Mouse (Mus musculus) kidney, adult 2 months (tissue): ENCODE measurements around the gene Hoxc6. TPM values are rescaled to one million over a fixed set of nuclear protein-coding genes. Genes with fewer than 3 reads are reported as not detected.
A peak's percentile ranks its signal among the peaks of the same experiment; 100 is the strongest.

Experiments used
- DNase-seq: peaks from one replicate; pipeline ENCODE4 v3.0.0; 2021
- H3K27ac ChIP-seq: fragments of 200-500 bp; 2 replicates; pipeline ENCODE4 v1.5.1; 2012; ENCODE audit warnings: low read depth, low read length, control low read depth, inconsistent platforms; ENCODE audit not compliant: insufficient read depth
- H3K27me3 ChIP-seq: fragments of 200-500 bp; replicated peaks from 2 replicates; pipeline ENCODE4 v1.6.1; 2012; ENCODE audit warnings: mild to moderate bottlenecking, moderate library complexity, low read length, inconsistent platforms; ENCODE audit not compliant: control insufficient read depth, insufficient read depth
- H3K36me3 ChIP-seq: fragments of 200-500 bp; 2 replicates; pipeline ENCODE4 v1.6.1; 2012; ENCODE audit warnings: mild to moderate bottlenecking, moderate library complexity, low read length, inconsistent platforms; ENCODE audit not compliant: control insufficient read depth, insufficient read depth
- H3K4me1 ChIP-seq: fragments of 200-500 bp; 2 replicates; pipeline ENCODE4 v1.6.1; 2011; ENCODE audit warnings: low read length; ENCODE audit not compliant: control insufficient read depth, insufficient read depth
- H3K4me3 ChIP-seq: fragments of 200-500 bp; 2 replicates; pipeline ENCODE4 v1.5.1; 2011; ENCODE audit warnings: mild to moderate bottlenecking, low read depth, low read length, control low read depth; ENCODE audit not compliant: insufficient read depth
- CTCF ChIP-seq: fragments of 200-500 bp; conservative IDR thresholded peaks from 2 replicates; pipeline ENCODE4 v1.5.1; 2011; ENCODE audit warnings: low read depth, mild to moderate bottlenecking, control low read depth, low read length, moderate library complexity, mixed read lengths; ENCODE audit not compliant: insufficient read depth, insufficient read length
- POLR2A ChIP-seq: fragments of 200-500 bp; IDR thresholded peaks from one replicate; pipeline ENCODE4 v1.6.1; 2011; ENCODE audit warnings: low read depth, low read length, control low read depth
- WGBS: fragments of 180-500 bp; shearing (Covaris S2); methylation state at CpG from one replicate; pipeline ENCODE4 v1.1.7; 2018; 5-methylcytosine and 5-hydroxymethylcytosine counted together
- polyA plus RNA-seq: library from polyadenylated mRNA; depleted of rRNA; stranded (reverse); fragments of >200 nt; gene quantifications from 2 replicates; pipeline ENCODE4 v1.2.3, GENCODE M21; 2012

Hoxc6 gene
- polyA plus RNA-seq, 1 experiment, result 25.4 TPM

GRCm38 (mm10) chr15:103037579-103037978 is 39.5 kb downstream of the Hoxc6 start:
- DNase-seq, result no peak
- peaks cover 5% of the 10 kb centered on the region; the same call in 1 of the 2 replicates for H3K4me1 ChIP-seq
- H3K4me3 ChIP-seq, result no peak overlapping the region
- no peaks in the 10 kb centered on the region for H3K36me3 ChIP-seq
- H3K27ac ChIP-seq, result no peak overlapping the region
- 83% methylated on average over 1 of the region's 1 CpGs for WGBS
- H3K27me3 ChIP-seq, result no peaks in the 10 kb centered on the region
- TF ChIP-seq CTCF, result no peak
- no peak for TF ChIP-seq POLR2A

DNA sequence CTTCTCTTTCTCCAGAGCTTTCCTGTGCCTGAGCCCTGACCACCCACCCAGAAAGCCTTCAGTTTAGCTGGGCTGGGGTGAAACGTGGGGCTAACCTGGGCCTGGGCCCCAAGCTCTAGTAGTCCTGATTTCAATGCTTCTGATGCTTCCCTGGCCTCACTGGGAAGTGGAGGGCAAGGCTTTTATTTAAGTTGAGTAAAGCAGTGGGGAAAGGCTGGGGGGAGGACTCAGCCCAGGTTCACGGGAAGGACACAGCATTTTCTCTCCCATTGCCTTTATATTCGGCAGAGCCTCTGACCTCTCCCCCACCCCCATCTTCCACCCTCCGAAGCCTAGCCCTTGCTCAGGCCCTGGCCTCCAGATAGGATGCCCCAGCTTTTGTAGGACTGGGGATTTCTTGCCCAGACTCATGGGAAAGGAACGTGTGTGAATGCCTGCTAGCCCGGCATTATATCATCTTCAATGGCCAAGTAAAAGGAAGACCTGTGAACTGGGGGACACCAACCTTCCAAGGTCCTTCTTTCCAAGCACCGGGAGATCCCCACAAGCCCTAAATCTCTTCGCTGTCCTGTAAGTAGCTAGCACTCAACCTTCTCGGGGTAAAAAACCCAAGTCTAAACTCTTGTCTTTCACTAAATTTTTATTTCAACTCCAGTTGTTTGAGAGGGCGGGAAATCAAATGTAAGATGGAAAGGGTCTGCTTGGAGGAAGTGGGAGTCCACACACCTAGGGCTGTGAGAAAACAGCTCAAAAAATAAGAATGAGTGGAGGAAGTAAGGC is 40.8 kb downstream of the Hoxc6 start:
- H3K27me3 ChIP-seq, result no peaks in the 10 kb centered on the region
- H3K36me3 ChIP-seq, result no peaks in the 10 kb centered on the region
- DNase-seq, result no peak
- no peak overlapping the region for H3K27ac ChIP-seq
- 85% methylated on average over 10 of the region's 10 CpGs for whole genome bisulfite sequencing
- no peak overlapping the region for H3K4me3 ChIP-seq
- TF ChIP-seq POLR2A (no peak), CTCF (no peak)
- H3K4me1 ChIP-seq, result peaks cover 5% of the 10 kb centered on the region; the same call in 1 of the 2 replicates

GRCm38 (mm10) chr15:103039609-103040008 is 41.6 kb downstream of the Hoxc6 start:
- Histone ChIP-seq H3K27ac (no peak overlapping the region), H3K36me3 (no peaks in the 10 kb centered on the region), H3K4me1 (peaks cover 5% of the 10 kb centered on the region; the same call in 1 of the 2 replicates), H3K4me3 (no peak overlapping the region), H3K27me3 (no peaks in the 10 kb centered on the region)
- 61% methylated on average over 3 of the region's 3 CpGs for WGBS
- TF ChIP-seq POLR2A, result no peak
- no peak for TF ChIP-seq CTCF
- no peak for DNase-seq

- DNase-seq, result no peak
- no peak for TF ChIP-seq POLR2A
- TF ChIP-seq CTCF, result no peak
- Histone ChIP-seq H3K4me3 (no peak overlapping the region), H3K36me3 (no peaks in the 10 kb centered on the region), H3K27me3 (no peaks in the 10 kb centered on the region), H3K27ac (no peak overlapping the region), H3K4me1 (peaks cover 5% of the 10 kb centered on the region; the same call in 1 of the 2 replicates)
- 50% methylated on average over 12 of the region's 12 CpGs for WGBS
Observed at GRCm38 (mm10) chr15:103040601-103041000, 42.5 kb downstream of the Hoxc6 start.

- H3K4me1 ChIP-seq, result peaks cover 5% of the 10 kb centered on the region; the same call in 1 of the 2 replicates
Observed at GRCm38 (mm10) chr15:103041613-103042012, 43.6 kb downstream of the Hoxc6 start.

DNA sequence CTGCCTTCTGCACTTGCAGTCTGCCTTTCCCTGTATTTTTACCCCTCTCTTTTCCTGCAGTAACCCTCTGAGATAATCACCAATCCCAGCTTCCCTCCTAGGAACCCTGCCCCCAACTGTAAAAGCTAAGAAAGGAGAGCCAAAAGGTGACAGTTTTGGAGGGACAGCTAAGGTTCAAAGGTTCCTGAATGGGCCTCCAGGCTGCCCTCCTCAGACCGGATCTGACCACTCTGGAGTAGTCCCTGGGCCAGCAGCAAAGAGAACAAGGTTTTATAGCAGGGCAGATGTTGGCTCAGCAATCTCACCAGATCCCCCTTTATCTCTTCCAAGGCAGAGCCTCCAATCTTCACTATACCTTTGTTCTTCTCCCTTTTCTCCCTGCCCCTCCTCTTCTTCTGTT is 44.2 kb downstream of the Hoxc6 start:
- H3K4me1 ChIP-seq, result peaks cover 5% of the 10 kb centered on the region; the same call in 1 of the 2 replicates
- no peak overlapping the region for H3K27ac ChIP-seq
- WGBS, result 27% methylated on average over 1 of the region's 1 CpGs

More at GRCm38 (mm10) chr15:103041613-103042012, 43.6 kb downstream of the Hoxc6 start:
- no peak for DNase-seq
- Histone ChIP-seq H3K4me3 (no peak overlapping the region), H3K36me3 (no peaks in the 10 kb centered on the region), H3K27ac (no peak overlapping the region), H3K27me3 (no peaks in the 10 kb centered on the region)
- no peak for TF ChIP-seq POLR2A
- no peak for TF ChIP-seq CTCF
- WGBS, result 53% methylated on average over 5 of the region's 5 CpGs

GRCm38 (mm10) chr15:103051670-103052069 is 53.6 kb downstream of the Hoxc6 start:
- no peak for TF ChIP-seq POLR2A
- no peak for TF ChIP-seq CTCF
- no peak overlapping the region for H3K27ac ChIP-seq
- WGBS, result 91% methylated on average over 2 of the region's 2 CpGs
- H3K4me3 ChIP-seq, result no peak overlapping the region
- H3K4me1 ChIP-seq, result peaks cover 5% of the 10 kb centered on the region; the same call in 1 of the 2 replicates
- H3K36me3 ChIP-seq, result no peaks in the 10 kb centered on the region
- H3K27me3 ChIP-seq, result no peaks in the 10 kb centered on the region
- no peak for DNase-seq

More for the DNA sequence above, 44.2 kb downstream of the Hoxc6 start:
- Histone ChIP-seq H3K36me3 (no peaks in the 10 kb centered on the region), H3K4me3 (no peak overlapping the region), H3K27me3 (no peaks in the 10 kb centered on the region)
- peak; percentile 43 for DNase-seq
- TF ChIP-seq CTCF (no peak), POLR2A (no peak)
